Mouse (Mus musculus): ENCODE measurements around the gene Ankrd42.

GRCm38 (mm10) chr7:92532351-92533036 lies 104.4 kb downstream of the Ankrd42 start:
- no peak for TF ChIP-seq CTCF (IDR thresholded peaks at IDR 0.05; ENCODE audit: control insufficient read depth, insufficient read depth, insufficient replicate concordance, low read depth, low read length)
- TF ChIP-seq POLR2A (IDR thresholded peaks at IDR 0.05; ENCODE audit: control insufficient read depth, low read depth, low read length) = no peak
